Mouse (Mus musculus) erythroblast, embryonic 14.5 days (primary cell): ENCODE data around the gene Idh3a.

Source experiments
- GATA1 ChIP-seq: IDR thresholded peaks from 2 replicates; pipeline ENCODE4 v1.6.1; 2012; ENCODE audit warnings: low read length, inconsistent platforms, mixed read lengths
- TAL1 ChIP-seq: IDR thresholded peaks from 3 replicates; pipeline ENCODE4 v1.6.1; 2012; ENCODE audit warnings: low read length, inconsistent platforms, mixed read lengths

GRCm38 (mm10) chr9:54585839-54586198 is 315 bp upstream of the Idh3a start:
- no peak for TF ChIP-seq GATA1
- no peak for TF ChIP-seq TAL1
